Mouse (Mus musculus) ES-E14 (cell line): ENCODE measurements around the gene Shc3. TPM values are rescaled to one million over a fixed set of nuclear protein-coding genes. Genes with fewer than 3 reads are reported as not detected.

Experiments
- DNase-seq: peaks from one replicate; pipeline ENCODE4 v3.0.0-alpha.2; 2013; ENCODE audit warnings: low read depth, low spot score
- H3K27ac ChIP-seq: 2 replicates; pipeline ENCODE4 v1.5.1; 2012; ENCODE audit warnings: low read depth, mild to moderate bottlenecking, low read length, moderate library complexity, mixed read lengths; ENCODE audit not compliant: poor library complexity, insufficient read depth, severe bottlenecking
- H3K36me3 ChIP-seq: 2 replicates; pipeline ENCODE4 v1.6.1; 2012; ENCODE audit warnings: mild to moderate bottlenecking, low read length, moderate library complexity, mixed read lengths; ENCODE audit not compliant: control insufficient read depth, poor library complexity, insufficient read depth, severe bottlenecking
- H3K4me1 ChIP-seq, 2 experiments: fragments of 150-350 bp in 1 of 2; sonication (generic) in 1 of 2; 2 replicates each; pipeline ENCODE4 v1.6.1; 2012; ENCODE audit warnings: low read length in 2 of 2, mild to moderate bottlenecking in 1 of 2, mixed read lengths in 1 of 2; ENCODE audit not compliant: control insufficient read depth in 2 of 2, insufficient read depth in 2 of 2, poor library complexity in 1 of 2
- H3K4me3 ChIP-seq, 2 experiments: fragments of 150-350 bp in 1 of 2; sonication (generic) in 1 of 2; 2 replicates each; pipeline ENCODE4 v1.5.1; 2012; ENCODE audit warnings: low read length in 2 of 2, low read depth in 1 of 2, mild to moderate bottlenecking in 1 of 2, mixed read lengths in 1 of 2; ENCODE audit not compliant: insufficient read depth in 1 of 2, poor library complexity in 1 of 2, severe bottlenecking in 1 of 2
- H3K9ac ChIP-seq: 2 replicates; pipeline ENCODE4 v1.6.1; 2012; ENCODE audit warnings: low read depth, mild to moderate bottlenecking, low read length, mixed read lengths; ENCODE audit not compliant: poor library complexity, insufficient read depth, severe bottlenecking
- H3K9me3 ChIP-seq: fragments of 150-350 bp; sonication (generic); 2 replicates; pipeline ENCODE4 v1.6.1; 2012; ENCODE audit warnings: low read depth, mild to moderate bottlenecking, low read length; ENCODE audit not compliant: control insufficient read depth, insufficient read depth
- CHD2 ChIP-seq: IDR thresholded peaks from 2 replicates; pipeline ENCODE4 v1.6.1; 2014; ENCODE audit warnings: mild to moderate bottlenecking, low read depth, low read length, inconsistent platforms
- HCFC1 ChIP-seq: IDR thresholded peaks from 2 replicates; pipeline ENCODE4 v1.6.1; 2012; ENCODE audit warnings: low read length, inconsistent platforms, borderline replicate concordance; ENCODE audit not compliant: insufficient read depth
- MAFK ChIP-seq: IDR thresholded peaks from 2 replicates; pipeline ENCODE4 v1.6.1; 2014; ENCODE audit warnings: mild to moderate bottlenecking, low read depth, low read length, inconsistent platforms; ENCODE audit not compliant: insufficient read depth
- ZC3H11A ChIP-seq: IDR thresholded peaks from 2 replicates; pipeline ENCODE4 v1.6.1; 2012; ENCODE audit warnings: low read depth, mild to moderate bottlenecking, inconsistent platforms, low read length, borderline replicate concordance
- ZNF384 ChIP-seq: IDR thresholded peaks from 2 replicates; pipeline ENCODE4 v1.6.1; 2012; ENCODE audit warnings: low read depth, low read length, inconsistent platforms
- in situ Hi-C, 2 experiments: fragments of 600-800 bp; cut with MboI; formaldehyde crosslinking; loops; one replicate each; pipeline ENCODE4 v1.15.1; 2025; ENCODE audit warnings: low sequenced_read_pairs in 2 of 2, inconsistent platforms in 1 of 2; ENCODE audit not compliant: unreplicated experiment in 2 of 2
- total RNA-seq: library from RNA; depleted of rRNA; stranded (reverse); fragments of 300-350 nt; gene quantifications from 2 replicates; pipeline ENCODE4 v1.2.3, GENCODE M21; 2012

Shc3 gene
- total RNA-seq, 1 experiment, result 1.4 TPM

- H3K4me1 ChIP-seq, result no peaks in the 10 kb centered on the region
- no peak overlapping the region for H3K4me3 ChIP-seq
- no peak overlapping the region for H3K27ac ChIP-seq
- no peak for TF ChIP-seq ZC3H11A
- in situ Hi-C loops, result no loop called here
- no peak overlapping the region for H3K9ac ChIP-seq
- H3K36me3 ChIP-seq, result no peaks in the 10 kb centered on the region
- H3K9me3 ChIP-seq, result no peaks in the 10 kb centered on the region
- no peak for DNase-seq
These were observed 50.3 kb downstream of the Shc3 start for GRCm38 (mm10) chr13:51518880-51519279.

GRCm38 (mm10) chr13:51517943-51518342 lies 51.3 kb downstream of the Shc3 start:
- no peak overlapping the region for H3K27ac ChIP-seq
- no peak overlapping the region for H3K9ac ChIP-seq
- in situ Hi-C loops, result no loop called here
- H3K36me3 ChIP-seq, result no peaks in the 10 kb centered on the region
- no peak for DNase-seq
- no peak overlapping the region for H3K4me3 ChIP-seq
- no peaks in the 10 kb centered on the region for H3K9me3 ChIP-seq
- TF ChIP-seq CHD2, result no peak
- no peak for TF ChIP-seq ZNF384
- no peak for TF ChIP-seq MAFK
- no peak for TF ChIP-seq ZC3H11A
- TF ChIP-seq HCFC1, result no peak
- H3K4me1 ChIP-seq, result no peaks in the 10 kb centered on the region

- TF ChIP-seq ZNF384 (no peak), ZC3H11A (no peak), CHD2 (no peak), HCFC1 (no peak), MAFK (no peak)
- in situ Hi-C loops, result no loop called here
These were observed 60.4 kb downstream of the Shc3 start for GRCm38 (mm10) chr13:51508836-51509235.

GRCm38 (mm10) chr13:51505711-51506110 lies 63.5 kb downstream of the Shc3 start:
- TF ChIP-seq MAFK, result no peak
- TF ChIP-seq ZNF384, result no peak
- TF ChIP-seq CHD2, result no peak
- H3K9ac ChIP-seq, result no peak overlapping the region
- H3K4me3 ChIP-seq, result no peak overlapping the region
- in situ Hi-C loops, result no loop called here
- H3K27ac ChIP-seq, result no peak overlapping the region
- no peaks in the 10 kb centered on the region for H3K9me3 ChIP-seq
- H3K4me1 ChIP-seq, result no peaks in the 10 kb centered on the region
- no peak for DNase-seq
- H3K36me3 ChIP-seq, result no peaks in the 10 kb centered on the region

More at GRCm38 (mm10) chr13:51508836-51509235, 60.4 kb downstream of the Shc3 start:
- no peak overlapping the region for H3K27ac ChIP-seq
- H3K9me3 ChIP-seq, result no peaks in the 10 kb centered on the region
- H3K4me1 ChIP-seq, result no peaks in the 10 kb centered on the region
- no peak overlapping the region for H3K9ac ChIP-seq
- H3K4me3 ChIP-seq, result no peak overlapping the region
- H3K36me3 ChIP-seq, result no peaks in the 10 kb centered on the region
- no peak for DNase-seq

GRCm38 (mm10) chr13:51499769-51500168 lies 69.5 kb downstream of the Shc3 start:
- Histone ChIP-seq H3K4me3 (no peak overlapping the region), H3K9me3 (no peaks in the 10 kb centered on the region), H3K27ac (no peak overlapping the region), H3K4me1 (no peaks in the 10 kb centered on the region), H3K36me3 (no peaks in the 10 kb centered on the region), H3K9ac (no peak overlapping the region)
- in situ Hi-C loops, result no loop called here
- no peak for DNase-seq
- TF ChIP-seq HCFC1 (no peak), MAFK (no peak), CHD2 (no peak), ZNF384 (no peak), ZC3H11A (no peak)
